Mouse (Mus musculus): Measurements from ENCODE around the gene Tmc3. TPM values are rescaled to one million over a fixed set of nuclear protein-coding genes. Genes with fewer than 3 reads are reported as not detected.

The Tmc3 gene
- polyA plus RNA-seq, 1 experiment from 2014 or later: 0.33 TPM

DNA sequence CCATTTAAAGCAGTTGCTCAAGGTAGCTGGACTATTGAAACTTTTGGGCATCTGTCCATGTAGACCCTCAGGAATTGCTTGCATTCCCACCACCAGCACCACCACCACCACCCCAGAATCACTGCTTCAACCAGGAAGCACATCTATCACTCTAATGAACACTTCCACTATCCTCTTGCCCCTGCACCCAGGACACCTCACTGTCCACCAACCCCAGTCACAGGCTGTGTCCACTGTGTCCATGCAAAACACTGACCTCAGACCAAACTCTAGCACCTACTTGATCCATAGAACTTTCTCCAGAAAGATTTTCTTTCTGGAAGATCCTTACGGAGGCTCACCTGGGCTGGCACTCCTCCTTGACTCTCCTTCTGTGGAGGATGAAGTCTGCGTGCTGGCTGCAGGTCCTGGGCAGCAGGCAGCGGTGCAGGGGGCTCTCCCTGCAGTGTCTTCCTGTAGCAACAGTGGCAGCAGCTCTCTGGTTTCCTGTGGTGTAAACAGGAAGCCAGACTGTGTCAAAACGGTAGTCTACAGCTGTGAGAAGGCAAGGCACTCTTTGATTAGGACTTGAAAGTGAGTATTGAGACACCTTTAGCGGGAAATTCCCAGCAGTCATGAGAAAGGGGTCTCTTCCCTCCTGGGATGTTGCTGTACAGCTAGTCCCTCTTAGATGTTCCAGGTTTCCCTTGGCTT, 70.4 kb downstream of the Tmc3 start:
- no peaks in the 10 kb centered on the region for H3K9me3 ChIP-seq (ENCODE audit: control insufficient read depth, low read length)
- H3K4me1 ChIP-seq (ENCODE audit: control insufficient read depth, insufficient read depth, low read depth, low read length): no peaks in the 10 kb centered on the region
- no peak for ATAC-seq
- H3K27me3 ChIP-seq (replicated peaks; ENCODE audit: control insufficient read depth, insufficient read depth, low read length): no peaks in the 10 kb centered on the region
- no peak overlapping the region for H3K4me2 ChIP-seq (ENCODE audit: low read length)
- H3K4me3 ChIP-seq (ENCODE audit: low read length): no peak overlapping the region
- H3K36me3 ChIP-seq (ENCODE audit: control insufficient read depth, insufficient read depth, low read length): no peaks in the 10 kb centered on the region
- no peak overlapping the region for H3K27ac ChIP-seq (ENCODE audit: low read depth, low read length)
- 74% methylated on average over 5 of the region's 5 CpGs for WGBS
- no peak overlapping the region for H3K9ac ChIP-seq (ENCODE audit: low read depth, low read length)

DNA sequence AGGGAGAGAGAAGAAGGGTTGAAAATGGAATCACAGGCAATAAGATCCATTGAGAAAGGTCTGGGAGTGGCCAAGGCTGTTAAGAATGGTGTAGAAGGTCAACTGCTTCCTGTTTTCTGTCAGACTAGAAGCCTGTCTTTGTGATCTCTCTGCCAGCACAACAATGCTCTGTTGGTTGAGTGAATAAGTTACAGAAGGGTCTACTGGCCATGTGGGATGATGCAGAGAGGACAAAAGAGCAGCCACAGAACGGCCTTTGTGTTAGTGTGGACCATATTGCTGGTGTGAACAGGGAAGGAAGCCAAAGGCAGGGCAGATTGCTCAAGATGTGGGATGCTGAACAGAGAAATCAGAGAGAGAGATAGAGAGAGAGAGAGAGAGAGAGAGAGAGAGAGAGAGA, 74.0 kb downstream of the Tmc3 start:
- H3K27me3 ChIP-seq (replicated peaks; ENCODE audit: control insufficient read depth, insufficient read depth, low read length): no peaks in the 10 kb centered on the region
- H3K4me1 ChIP-seq (ENCODE audit: control insufficient read depth, insufficient read depth, low read depth, low read length): no peaks in the 10 kb centered on the region
- ATAC-seq: no peak
- H3K9ac ChIP-seq (ENCODE audit: low read depth, low read length): no peak overlapping the region
- H3K36me3 ChIP-seq (ENCODE audit: control insufficient read depth, insufficient read depth, low read length): no peaks in the 10 kb centered on the region
- no peaks in the 10 kb centered on the region for H3K9me3 ChIP-seq (ENCODE audit: control insufficient read depth, low read length)
- WGBS: 54% methylated on average over 1 of the region's 1 CpGs
- H3K4me3 ChIP-seq (ENCODE audit: low read length): no peak overlapping the region
- H3K27ac ChIP-seq (ENCODE audit: low read depth, low read length): no peak overlapping the region
- no peak overlapping the region for H3K4me2 ChIP-seq (ENCODE audit: low read length)

- Histone ChIP-seq H3K4me2 (ENCODE audit: low read length) (no peak overlapping the region), H3K9ac (ENCODE audit: low read depth, low read length) (no peak overlapping the region), H3K27ac (ENCODE audit: low read depth, low read length) (no peak overlapping the region), H3K4me1 (ENCODE audit: control insufficient read depth, insufficient read depth, low read depth, low read length) (no peaks in the 10 kb centered on the region), H3K9me3 (ENCODE audit: control insufficient read depth, low read length) (no peaks in the 10 kb centered on the region), H3K36me3 (ENCODE audit: control insufficient read depth, insufficient read depth, low read length) (no peaks in the 10 kb centered on the region), H3K4me3 (ENCODE audit: low read length) (no peak overlapping the region), H3K27me3 (replicated peaks; ENCODE audit: control insufficient read depth, insufficient read depth, low read length) (no peaks in the 10 kb centered on the region)
- ATAC-seq: no peak
- WGBS: 90% methylated on average over 9 of the region's 9 CpGs
These were observed 74.7 kb downstream of the Tmc3 start for GRCm38 (mm10) chr7:83659159-83660065.

DNA sequence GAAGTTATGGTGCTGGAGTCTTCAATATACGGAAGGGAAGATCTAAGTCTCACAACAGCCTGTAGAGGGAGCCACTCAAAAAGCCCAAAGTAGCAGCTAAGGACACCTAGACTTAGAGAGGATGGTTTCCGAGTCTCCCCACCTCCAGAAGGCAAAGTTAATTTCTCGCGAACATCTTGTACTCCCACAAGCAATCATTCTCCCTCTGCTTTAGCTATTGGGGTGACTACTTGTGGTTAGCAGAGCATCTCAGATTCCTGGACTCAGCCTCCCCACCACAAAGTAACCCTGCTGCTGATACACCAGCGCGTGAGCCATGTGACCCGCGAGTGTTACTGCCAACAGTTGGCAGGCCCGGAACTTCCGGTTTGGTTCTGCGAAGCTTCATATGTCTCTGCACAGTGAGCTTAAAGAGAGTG, 75.6 kb downstream of the Tmc3 start:
- 95% methylated on average over 11 of the region's 11 CpGs for WGBS
- Histone ChIP-seq H3K27me3 (replicated peaks; ENCODE audit: control insufficient read depth, insufficient read depth, low read length) (no peaks in the 10 kb centered on the region), H3K36me3 (ENCODE audit: control insufficient read depth, insufficient read depth, low read length) (no peaks in the 10 kb centered on the region), H3K9me3 (ENCODE audit: control insufficient read depth, low read length) (no peaks in the 10 kb centered on the region), H3K4me2 (ENCODE audit: low read length) (no peak overlapping the region), H3K27ac (ENCODE audit: low read depth, low read length) (no peak overlapping the region), H3K9ac (ENCODE audit: low read depth, low read length) (no peak overlapping the region), H3K4me3 (ENCODE audit: low read length) (no peak overlapping the region), H3K4me1 (ENCODE audit: control insufficient read depth, insufficient read depth, low read depth, low read length) (no peaks in the 10 kb centered on the region)
- ATAC-seq: no peak

- Histone ChIP-seq H3K9ac (ENCODE audit: low read depth, low read length) (no peak overlapping the region), H3K4me2 (ENCODE audit: low read length) (no peak overlapping the region), H3K27me3 (replicated peaks; ENCODE audit: control insufficient read depth, insufficient read depth, low read length) (no peaks in the 10 kb centered on the region), H3K4me3 (ENCODE audit: low read length) (no peak overlapping the region), H3K9me3 (ENCODE audit: control insufficient read depth, low read length) (no peaks in the 10 kb centered on the region), H3K4me1 (ENCODE audit: control insufficient read depth, insufficient read depth, low read depth, low read length) (no peaks in the 10 kb centered on the region), H3K36me3 (ENCODE audit: control insufficient read depth, insufficient read depth, low read length) (no peaks in the 10 kb centered on the region), H3K27ac (ENCODE audit: low read depth, low read length) (no peak overlapping the region)
- no peak for ATAC-seq
- WGBS: 91% methylated on average over 10 of the region's 10 CpGs
These were observed 76.3 kb downstream of the Tmc3 start for GRCm38 (mm10) chr7:83661031-83661430.

DNA sequence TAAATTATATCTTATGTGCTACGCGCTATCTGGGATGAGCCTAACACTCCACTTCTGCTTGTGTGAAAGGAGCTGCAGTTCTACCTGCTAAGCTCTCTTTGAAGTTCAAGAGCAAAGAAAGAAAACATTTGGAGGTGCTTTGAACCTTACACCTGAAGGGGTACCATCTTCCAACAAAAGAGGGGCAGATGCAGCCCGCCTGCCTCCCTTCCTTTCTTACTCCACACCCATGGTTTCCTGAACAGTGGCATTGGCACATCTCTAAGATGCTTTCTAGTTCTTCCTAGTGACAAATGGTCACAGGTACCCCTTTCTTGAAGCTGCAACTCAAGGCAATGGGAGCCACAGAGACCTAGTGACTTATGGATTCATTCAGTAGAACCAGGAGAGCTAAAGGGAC, 77.0 kb downstream of the Tmc3 start:
- no peak for ATAC-seq
- H3K9me3 ChIP-seq (ENCODE audit: control insufficient read depth, low read length): no peaks in the 10 kb centered on the region
- 98% methylated on average over 3 of the region's 3 CpGs for WGBS
- no peaks in the 10 kb centered on the region for H3K4me1 ChIP-seq (ENCODE audit: control insufficient read depth, insufficient read depth, low read depth, low read length)
- H3K9ac ChIP-seq (ENCODE audit: low read depth, low read length): no peak overlapping the region
- no peak overlapping the region for H3K27ac ChIP-seq (ENCODE audit: low read depth, low read length)
- no peak overlapping the region for H3K4me2 ChIP-seq (ENCODE audit: low read length)
- no peaks in the 10 kb centered on the region for H3K36me3 ChIP-seq (ENCODE audit: control insufficient read depth, insufficient read depth, low read length)
- no peak overlapping the region for H3K4me3 ChIP-seq (ENCODE audit: low read length)
- H3K27me3 ChIP-seq (replicated peaks; ENCODE audit: control insufficient read depth, insufficient read depth, low read length): no peaks in the 10 kb centered on the region

- H3K27ac ChIP-seq (ENCODE audit: low read depth, low read length): no peak overlapping the region
- H3K36me3 ChIP-seq (ENCODE audit: control insufficient read depth, insufficient read depth, low read length): no peaks in the 10 kb centered on the region
- no peak for ATAC-seq
- no peaks in the 10 kb centered on the region for H3K27me3 ChIP-seq (replicated peaks; ENCODE audit: control insufficient read depth, insufficient read depth, low read length)
- 74% methylated on average over 6 of the region's 6 CpGs for WGBS
- no peak overlapping the region for H3K9ac ChIP-seq (ENCODE audit: low read depth, low read length)
- H3K4me2 ChIP-seq (ENCODE audit: low read length): no peak overlapping the region
- no peak overlapping the region for H3K4me3 ChIP-seq (ENCODE audit: low read length)
- H3K4me1 ChIP-seq (ENCODE audit: control insufficient read depth, insufficient read depth, low read depth, low read length): no peaks in the 10 kb centered on the region
- H3K9me3 ChIP-seq (ENCODE audit: control insufficient read depth, low read length): no peaks in the 10 kb centered on the region
These were observed 78.1 kb downstream of the Tmc3 start for GRCm38 (mm10) chr7:83662711-83663375.

DNA sequence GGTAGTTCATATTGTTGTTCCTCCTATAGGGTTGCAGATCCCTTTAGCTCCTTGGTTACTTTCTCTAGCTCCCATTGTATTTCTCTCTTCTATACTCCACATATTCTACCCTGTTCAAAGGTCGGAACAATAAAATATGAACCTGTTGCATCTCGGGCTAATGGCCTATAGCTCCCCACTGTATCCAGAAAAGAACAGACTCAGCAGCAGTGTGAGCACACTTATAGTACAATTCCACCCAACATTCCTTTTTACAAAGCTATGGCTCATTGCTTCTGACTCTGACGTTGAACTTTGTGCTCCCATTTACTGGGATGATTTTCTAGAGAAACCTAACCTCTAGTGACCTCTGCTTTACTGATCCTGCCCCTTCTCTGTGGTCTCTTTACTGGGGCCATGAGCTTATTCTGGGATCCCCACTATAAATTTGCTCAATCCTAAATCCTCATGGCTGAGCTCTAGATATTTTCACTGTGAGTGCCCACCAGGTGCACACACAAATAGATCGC, 81.4 kb downstream of the Tmc3 start:
- no peak overlapping the region for H3K9ac ChIP-seq (ENCODE audit: low read depth, low read length)
- whole genome bisulfite sequencing: 90% methylated on average over 4 of the region's 4 CpGs
- no peaks in the 10 kb centered on the region for H3K36me3 ChIP-seq (ENCODE audit: control insufficient read depth, insufficient read depth, low read length)
- no peak overlapping the region for H3K4me3 ChIP-seq (ENCODE audit: low read length)
- no peaks in the 10 kb centered on the region for H3K27me3 ChIP-seq (replicated peaks; ENCODE audit: control insufficient read depth, insufficient read depth, low read length)
- ATAC-seq: no peak
- no peak overlapping the region for H3K4me2 ChIP-seq (ENCODE audit: low read length)
- no peaks in the 10 kb centered on the region for H3K4me1 ChIP-seq (ENCODE audit: control insufficient read depth, insufficient read depth, low read depth, low read length)
- no peak overlapping the region for H3K27ac ChIP-seq (ENCODE audit: low read depth, low read length)
- H3K9me3 ChIP-seq (ENCODE audit: control insufficient read depth, low read length): no peaks in the 10 kb centered on the region
